Mouse (Mus musculus) intestine, embryonic 15.5 days (tissue): ENCODE data around the gene Padi3. TPM values are rescaled to one million over a fixed set of nuclear protein-coding genes. Genes with fewer than 3 reads are reported as not detected.

ENCODE experiments used
- ATAC-seq: fragments of 200-750 bp; cut with Nextera tagmentation; 2 replicates; pipeline ENCODE4 v1.8.0; 2017; ENCODE audit warnings: moderate TSS enrichment, moderate library complexity
- H3K27ac ChIP-seq: fragments of 300-500 bp; sonication (generic); 2 replicates; pipeline ENCODE4 v1.5.1; 2015; ENCODE audit warnings: mild to moderate bottlenecking, inconsistent platforms
- H3K27me3 ChIP-seq: fragments of 300-500 bp; sonication (generic); replicated peaks from 2 replicates; pipeline ENCODE4 v1.6.1; 2015; ENCODE audit warnings: inconsistent platforms
- H3K36me3 ChIP-seq: fragments of 300-500 bp; sonication (generic); 2 replicates; pipeline ENCODE4 v1.6.1; 2015; ENCODE audit warnings: inconsistent platforms
- H3K4me1 ChIP-seq: fragments of 300-500 bp; sonication (generic); replicated peaks from 2 replicates; pipeline ENCODE4 v1.6.1; 2015; ENCODE audit warnings: inconsistent platforms
- H3K4me2 ChIP-seq: fragments of 300-500 bp; sonication (generic); replicated peaks from 2 replicates; pipeline ENCODE4 v1.6.1; 2015; ENCODE audit warnings: mild to moderate bottlenecking, inconsistent platforms
- H3K4me3 ChIP-seq: fragments of 300-500 bp; sonication (generic); replicated peaks from 2 replicates; pipeline ENCODE4 v1.5.1; 2015; ENCODE audit warnings: inconsistent platforms
- H3K9ac ChIP-seq: fragments of 300-500 bp; sonication (generic); 2 replicates; pipeline ENCODE4 v1.6.1; 2015; ENCODE audit warnings: inconsistent platforms
- H3K9me3 ChIP-seq: fragments of 300-500 bp; sonication (generic); 2 replicates; pipeline ENCODE4 v1.6.1; 2016; ENCODE audit warnings: inconsistent platforms
- WGBS: fragments of 180-500 bp; shearing (Covaris S2); methylation state at CpG from one replicate; pipeline ENCODE4 v1.1.7; 2015; 5-methylcytosine and 5-hydroxymethylcytosine counted together
- polyA plus RNA-seq: library from polyadenylated mRNA; unstranded; fragments of >200 nt; fragmentation: Nextera tagmentation; extraction: Ambion mirVana; gene quantifications from 2 replicates; pipeline ENCODE4 v1.2.1, GENCODE M21; 2015

Padi3 gene
- polyA plus RNA-seq, 1 experiment from 2014 or later = 0.40 TPM

DNA sequence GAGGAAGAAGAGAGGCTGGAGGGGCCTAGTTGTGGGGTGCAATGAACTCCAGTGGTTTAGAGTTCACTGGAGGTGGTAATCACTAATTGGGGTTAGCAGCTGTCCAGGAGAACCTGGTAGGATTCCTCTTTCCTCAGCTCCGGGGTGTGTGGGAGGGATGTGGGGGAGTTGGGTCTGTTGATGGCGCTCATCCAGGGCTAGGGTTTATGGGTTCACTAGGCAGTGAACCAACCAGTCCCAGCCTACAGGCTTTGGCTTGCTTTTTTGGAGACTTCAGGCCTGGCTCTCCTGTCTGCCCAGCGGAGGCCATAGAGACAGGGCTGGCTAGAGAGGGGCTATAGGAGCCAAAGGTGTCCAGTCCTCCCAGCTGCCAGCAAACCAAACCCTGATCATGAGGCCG is 20.5 kb downstream of the Padi3 start:
- Histone ChIP-seq H3K4me3 (no peak overlapping the region), H3K27ac (no peak overlapping the region), H3K9me3 (no peaks in the 10 kb centered on the region), H3K4me2 (no peak overlapping the region), H3K4me1 (peaks cover 8% of the 10 kb centered on the region; the same call in 1 of the 2 replicates), H3K36me3 (no peaks in the 10 kb centered on the region), H3K9ac (no peak overlapping the region), H3K27me3 (no peaks in the 10 kb centered on the region)
- WGBS = 74% methylated on average over 4 of the region's 4 CpGs
- peak; percentile 2; the same call in 1 of the 2 replicates for ATAC-seq

GRCm38 (mm10) chr4:140788983-140789382 is 21.5 kb downstream of the Padi3 start:
- 46% methylated on average over 6 of the region's 6 CpGs for WGBS
- Histone ChIP-seq H3K4me3 (no peak overlapping the region), H3K4me1 (peaks cover 8% of the 10 kb centered on the region; the same call in 1 of the 2 replicates), H3K27me3 (no peaks in the 10 kb centered on the region), H3K36me3 (no peaks in the 10 kb centered on the region), H3K4me2 (no peak overlapping the region), H3K27ac (no peak overlapping the region), H3K9ac (no peak overlapping the region), H3K9me3 (no peaks in the 10 kb centered on the region)
- ATAC-seq = peak; percentile 26; the same call in 1 of the 2 replicates

DNA sequence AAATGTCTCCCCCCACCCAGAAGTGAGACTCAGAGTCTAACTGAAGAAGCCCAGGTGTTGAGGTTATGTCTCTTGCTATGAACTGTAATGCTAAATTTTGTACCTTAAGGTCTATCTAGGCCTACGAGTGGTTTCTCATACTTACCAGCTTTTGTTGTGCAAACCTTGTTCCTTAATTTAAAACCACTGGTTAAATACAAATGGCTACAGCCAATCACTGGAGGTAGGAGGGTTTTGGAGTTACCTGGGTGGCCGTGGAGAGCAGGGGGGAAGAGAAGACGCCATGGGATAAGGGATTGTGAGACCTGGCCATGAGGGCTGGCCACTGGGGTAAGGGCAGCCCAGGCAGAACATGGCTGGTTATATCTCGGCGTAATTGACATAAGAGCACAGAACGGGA is 22.2 kb downstream of the Padi3 start:
- Histone ChIP-seq H3K9me3 (no peaks in the 10 kb centered on the region), H3K27me3 (no peaks in the 10 kb centered on the region), H3K4me3 (no peak overlapping the region), H3K4me2 (no peak overlapping the region), H3K27ac (no peak overlapping the region), H3K4me1 (peaks cover 8% of the 10 kb centered on the region; the same call in 1 of the 2 replicates), H3K9ac (no peak overlapping the region), H3K36me3 (no peaks in the 10 kb centered on the region)
- ATAC-seq = no peak
- WGBS = 86% methylated on average over 6 of the region's 6 CpGs

DNA sequence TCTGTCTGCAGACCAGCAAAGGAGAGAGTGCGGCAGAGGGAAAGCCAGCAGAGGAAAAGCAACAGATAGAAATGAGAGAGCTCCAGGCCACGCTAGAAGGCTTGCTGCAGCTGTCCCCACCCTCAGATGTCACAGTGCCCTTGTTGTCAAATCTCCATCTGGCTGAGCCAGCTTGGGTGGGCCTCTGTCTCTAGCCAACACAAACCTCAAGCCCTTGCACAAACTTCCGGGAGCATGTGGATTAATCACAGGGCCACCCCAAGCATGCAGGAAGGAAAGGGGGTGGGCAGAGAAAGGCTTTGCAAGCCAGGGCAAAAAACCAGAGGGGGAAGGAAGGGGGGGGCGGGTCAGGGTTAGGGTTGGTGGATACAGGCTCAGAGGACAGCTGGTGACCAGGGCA is 23.0 kb downstream of the Padi3 start:
- no peak overlapping the region for H3K27ac ChIP-seq
- H3K4me1 ChIP-seq = peaks cover 8% of the 10 kb centered on the region; the same call in 1 of the 2 replicates
- H3K36me3 ChIP-seq = no peaks in the 10 kb centered on the region
- no peak overlapping the region for H3K4me3 ChIP-seq
- no peak overlapping the region for H3K4me2 ChIP-seq
- H3K9me3 ChIP-seq = no peaks in the 10 kb centered on the region
- 59% methylated on average over 4 of the region's 4 CpGs for WGBS
- no peak for ATAC-seq
- H3K27me3 ChIP-seq = no peaks in the 10 kb centered on the region
- no peak overlapping the region for H3K9ac ChIP-seq

GRCm38 (mm10) chr4:140785217-140785616 is 25.2 kb downstream of the Padi3 start:
- peaks cover 6% of the 10 kb centered on the region; the same call in 1 of the 2 replicates for H3K4me1 ChIP-seq
- WGBS = 78% methylated on average over 5 of the region's 5 CpGs
- H3K9ac ChIP-seq = no peak overlapping the region
- H3K27me3 ChIP-seq = no peaks in the 10 kb centered on the region
- H3K27ac ChIP-seq = no peak overlapping the region
- H3K36me3 ChIP-seq = no peaks in the 10 kb centered on the region
- ATAC-seq = no peak
- no peak overlapping the region for H3K4me2 ChIP-seq
- no peak overlapping the region for H3K4me3 ChIP-seq
- H3K9me3 ChIP-seq = no peaks in the 10 kb centered on the region

DNA sequence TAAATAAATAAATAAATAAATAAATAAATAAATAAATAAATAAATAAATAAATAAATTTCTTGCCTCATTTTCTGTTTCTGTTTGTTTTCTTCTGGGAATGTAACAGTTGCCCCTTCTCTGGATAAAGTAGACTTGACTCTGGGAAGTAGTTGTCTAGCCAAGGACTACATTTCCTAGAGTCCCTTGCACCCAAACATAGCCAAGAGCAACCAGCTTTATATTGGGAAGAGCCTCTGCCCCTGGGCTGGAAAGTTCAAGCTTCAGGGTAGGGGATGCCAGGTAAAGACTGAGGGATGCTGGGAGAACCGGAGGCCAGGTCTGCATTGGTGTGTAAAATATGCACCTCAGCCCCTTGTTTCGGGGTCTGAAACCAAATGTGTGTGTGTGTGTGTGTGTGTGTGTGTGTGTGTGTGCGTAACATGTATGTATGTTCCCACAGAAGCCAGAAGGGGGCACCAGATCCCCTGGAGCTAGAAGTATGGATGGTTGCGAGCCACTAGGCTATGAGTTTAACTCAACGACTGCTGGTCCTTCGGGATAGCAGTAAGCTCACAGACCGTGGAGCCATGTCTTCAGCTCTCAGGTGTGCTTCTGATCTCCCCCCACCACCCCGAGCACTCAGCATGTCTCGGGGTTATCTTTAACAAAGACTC is 26.0 kb downstream of the Padi3 start:
- no peaks in the 10 kb centered on the region for H3K27me3 ChIP-seq
- H3K4me1 ChIP-seq = no peaks in the 10 kb centered on the region
- no peak for ATAC-seq
- no peak overlapping the region for H3K27ac ChIP-seq
- 93% methylated on average over 9 of the region's 9 CpGs for WGBS
- H3K9ac ChIP-seq = no peak overlapping the region
- H3K4me3 ChIP-seq = no peak overlapping the region
- no peaks in the 10 kb centered on the region for H3K36me3 ChIP-seq
- no peak overlapping the region for H3K4me2 ChIP-seq
- H3K9me3 ChIP-seq = no peaks in the 10 kb centered on the region

GRCm38 (mm10) chr4:140782821-140783220 is 27.6 kb downstream of the Padi3 start:
- H3K9ac ChIP-seq = no peak overlapping the region
- no peak overlapping the region for H3K27ac ChIP-seq
- no peak overlapping the region for H3K4me3 ChIP-seq
- H3K27me3 ChIP-seq = no peaks in the 10 kb centered on the region
- 86% methylated on average over 9 of the region's 9 CpGs for WGBS
- no peaks in the 10 kb centered on the region for H3K36me3 ChIP-seq
- H3K9me3 ChIP-seq = no peaks in the 10 kb centered on the region
- H3K4me2 ChIP-seq = no peak overlapping the region
- H3K4me1 ChIP-seq = no peaks in the 10 kb centered on the region
- no peak for ATAC-seq

DNA sequence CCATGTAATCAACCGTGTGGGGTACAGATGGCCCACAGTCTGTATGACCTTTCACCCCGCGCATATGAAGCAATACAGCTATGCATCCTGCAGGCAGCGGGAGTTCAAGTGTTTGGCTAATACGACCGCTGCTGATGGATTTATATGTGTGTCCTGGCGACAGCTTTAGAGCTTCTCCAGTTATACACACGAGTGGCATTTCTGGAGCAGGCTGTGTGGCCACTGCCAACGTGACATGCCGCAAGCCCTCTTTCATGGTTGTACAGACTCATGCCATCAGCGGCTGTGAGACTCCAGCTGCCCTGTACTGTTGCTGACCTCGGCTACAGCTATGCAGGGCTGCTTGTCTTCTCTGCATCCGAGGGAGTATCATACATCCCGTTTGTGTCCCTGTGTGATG is 29.9 kb downstream of the Padi3 start:
- WGBS = 66% methylated on average over 14 of the region's 14 CpGs

GRCm38 (mm10) chr4:140779803-140780397 is 30.5 kb downstream of the Padi3 start:
- H3K27ac ChIP-seq = no peak overlapping the region
- H3K36me3 ChIP-seq = no peaks in the 10 kb centered on the region
- peak overlapping the region; percentile 13; the same call in 1 of the 2 replicates for H3K4me2 ChIP-seq
- H3K9ac ChIP-seq = no peak overlapping the region
- no peak overlapping the region for H3K4me3 ChIP-seq
- peak; percentile 86 for ATAC-seq
- H3K9me3 ChIP-seq = no peaks in the 10 kb centered on the region
- H3K27me3 ChIP-seq = no peaks in the 10 kb centered on the region
- H3K4me1 ChIP-seq = no peaks in the 10 kb centered on the region
- 32% methylated on average over 19 of the region's 19 CpGs for WGBS

More for the DNA sequence above, 29.9 kb downstream of the Padi3 start:
- Histone ChIP-seq H3K4me1 (no peaks in the 10 kb centered on the region), H3K27ac (no peak overlapping the region), H3K4me2 (no peak overlapping the region), H3K4me3 (no peak overlapping the region), H3K9me3 (no peaks in the 10 kb centered on the region), H3K9ac (no peak overlapping the region), H3K36me3 (no peaks in the 10 kb centered on the region), H3K27me3 (no peaks in the 10 kb centered on the region)
- peak; percentile 21; the same call in 1 of the 2 replicates for ATAC-seq

DNA sequence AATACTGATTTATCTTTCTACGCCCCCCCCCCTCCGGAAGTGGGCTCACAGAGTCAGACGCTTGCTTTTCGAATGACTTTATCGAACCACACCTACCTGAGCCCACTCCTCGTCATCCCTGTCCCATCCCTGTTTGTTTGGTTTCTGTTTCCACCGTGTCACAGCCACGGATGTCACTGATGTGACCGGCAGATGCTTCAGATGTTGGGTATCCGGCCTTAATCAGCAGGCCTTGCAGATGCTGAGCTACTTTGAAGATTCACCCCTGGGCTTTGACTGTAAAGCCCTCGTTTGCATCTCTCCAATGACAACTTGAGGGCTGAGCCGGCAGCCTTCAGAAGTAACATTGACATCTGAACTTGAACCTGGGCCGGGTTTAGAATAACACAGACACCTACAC is 33.8 kb downstream of the Padi3 start:
- Histone ChIP-seq H3K4me3 (no peak overlapping the region), H3K4me1 (no peaks in the 10 kb centered on the region), H3K27ac (no peak overlapping the region), H3K9me3 (no peaks in the 10 kb centered on the region), H3K9ac (no peak overlapping the region), H3K27me3 (no peaks in the 10 kb centered on the region), H3K36me3 (no peaks in the 10 kb centered on the region), H3K4me2 (no peak overlapping the region)
- 65% methylated on average over 13 of the region's 13 CpGs for WGBS
- ATAC-seq = no peak

DNA sequence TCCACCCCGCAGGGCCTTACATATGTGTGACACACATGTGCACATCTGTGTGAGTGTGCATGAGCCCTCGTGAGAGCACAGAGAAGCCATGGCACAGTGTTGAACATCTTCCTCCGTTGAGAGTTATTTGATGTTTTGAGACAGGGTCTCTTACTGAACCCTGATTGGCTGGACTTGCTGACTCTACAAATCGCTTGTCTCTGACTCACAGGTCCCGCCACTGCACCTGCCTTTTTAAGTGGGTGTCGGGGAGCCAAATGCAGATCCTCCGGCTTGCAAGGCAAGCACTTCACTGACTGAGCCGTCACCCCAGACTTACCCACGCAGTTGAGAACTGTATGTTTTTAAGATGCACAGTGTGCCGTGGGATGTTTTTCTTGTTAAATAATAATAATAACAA is 34.6 kb downstream of the Padi3 start:
- no peak overlapping the region for H3K4me2 ChIP-seq
- WGBS = 83% methylated on average over 10 of the region's 10 CpGs
- H3K36me3 ChIP-seq = no peaks in the 10 kb centered on the region
- H3K4me1 ChIP-seq = 0 out of 2 replicates have a peak, but pooled peaks cover 5% of the 10 kb centered on the region
- no peak overlapping the region for H3K27ac ChIP-seq
- H3K9ac ChIP-seq = no peak overlapping the region
- ATAC-seq = no peak
- H3K9me3 ChIP-seq = no peaks in the 10 kb centered on the region
- no peaks in the 10 kb centered on the region for H3K27me3 ChIP-seq
- no peak overlapping the region for H3K4me3 ChIP-seq

DNA sequence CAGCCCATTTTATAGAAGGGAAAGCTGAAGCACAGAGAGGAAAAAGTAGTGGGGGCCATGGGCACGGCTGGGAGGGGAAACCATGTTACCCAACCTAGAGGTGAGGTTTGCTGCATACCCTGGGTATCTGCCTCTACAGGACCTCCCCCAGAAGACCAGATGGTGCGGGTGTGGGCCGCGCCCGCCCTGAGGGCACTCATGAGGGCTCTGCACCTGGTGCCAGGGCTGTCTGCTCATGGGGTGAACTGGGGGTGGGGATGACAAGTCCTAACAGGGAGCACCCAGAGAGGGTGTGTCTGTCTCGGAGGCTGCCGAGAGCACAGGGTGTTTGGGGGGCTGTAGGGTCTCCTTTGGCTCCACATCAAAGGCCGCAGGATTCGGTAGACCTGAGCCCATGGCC is 35.6 kb downstream of the Padi3 start:
- H3K9ac ChIP-seq = no peak overlapping the region
- peaks cover 13% of the 10 kb centered on the region; the same call in 1 of the 2 replicates for H3K4me1 ChIP-seq
- no peak for ATAC-seq
- no peaks in the 10 kb centered on the region for H3K9me3 ChIP-seq
- H3K4me2 ChIP-seq = no peak overlapping the region
- H3K27ac ChIP-seq = no peak overlapping the region
- 92% methylated on average over 9 of the region's 9 CpGs for WGBS
- no peaks in the 10 kb centered on the region for H3K27me3 ChIP-seq
- H3K4me3 ChIP-seq = no peak overlapping the region
- no peaks in the 10 kb centered on the region for H3K36me3 ChIP-seq
